Mouse (Mus musculus) right cerebral cortex, postnatal 4 days (tissue): ENCODE measurements around the gene Defb9.
"Not testable (repeated sequence)": the region's sequence is repeated elsewhere in the genome, so short reads cannot be mapped to it uniquely, and the experiment has no call there.

Experiments used
- DNase-seq: peaks from one replicate; pipeline ENCODE4 v3.0.0-alpha.2; 2022

Gene Defb9

DNA sequence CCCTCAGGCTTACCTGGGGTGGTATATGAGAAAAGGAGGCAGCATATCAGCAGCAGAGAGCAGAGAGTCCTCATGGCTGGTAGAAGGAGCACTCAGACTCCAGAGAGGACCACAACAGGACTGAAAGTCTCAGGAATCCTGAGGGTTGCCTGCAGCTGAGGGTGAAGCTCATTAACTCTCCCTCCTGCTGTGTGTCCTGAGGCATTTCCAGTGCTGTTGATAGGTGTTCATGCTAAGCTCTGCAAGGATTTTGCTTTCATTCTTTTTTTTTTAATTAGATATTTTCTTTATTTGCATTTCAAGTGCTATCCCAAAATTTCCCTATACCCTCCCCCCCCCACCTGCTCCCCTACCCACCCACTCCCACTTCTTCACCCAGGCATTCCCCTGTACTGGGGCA lies at the start of gene Defb9:
Gene Defb9 (minus strand): TSS at position 101 of the 400 bp plus-strand sequence.
- DNase-seq, result not testable (repeated sequence)

DNA sequence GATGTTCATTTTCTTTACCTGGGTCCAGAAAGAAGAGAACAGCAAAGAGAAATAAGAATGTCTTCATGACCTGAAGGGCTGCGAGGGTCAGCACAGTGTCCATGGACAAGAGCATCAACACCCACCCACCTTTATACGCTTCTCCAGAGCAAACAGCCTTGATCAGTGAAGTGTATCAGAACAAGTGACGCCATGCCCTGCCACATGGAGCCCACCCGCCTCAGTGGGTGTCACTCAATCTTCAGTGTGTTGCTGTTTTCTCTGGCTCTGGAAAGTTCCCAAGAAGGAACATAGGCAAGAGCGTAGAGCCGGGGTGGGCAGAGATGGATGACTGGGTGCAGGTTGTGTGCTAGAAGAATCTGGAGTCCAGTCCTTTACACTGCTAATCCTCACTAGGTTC lies 47.4 kb upstream of the Defb9 start, which contains the start of gene Defb15:
Gene Defb15 (minus strand): TSS at position 101 of the 400 bp plus-strand sequence.
- DNase-seq, result no peak

DNA sequence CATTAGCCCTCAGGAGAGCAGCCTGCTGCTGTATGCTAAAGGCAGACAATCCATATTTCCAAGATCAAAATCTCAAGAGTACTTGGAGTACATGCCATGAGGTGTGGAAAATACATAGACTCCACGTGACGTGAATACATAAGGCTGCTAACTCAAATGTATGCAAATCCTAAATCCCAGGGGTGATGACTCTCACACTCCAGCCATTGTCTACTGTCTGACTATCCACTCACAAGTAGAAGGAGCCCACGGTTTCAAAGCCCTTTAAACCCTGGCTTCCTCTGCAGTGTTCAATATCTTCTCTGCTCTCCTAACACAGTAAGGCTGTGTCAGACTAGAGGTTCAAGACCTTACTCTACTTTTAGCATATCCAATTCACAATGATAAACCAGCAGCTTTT lies 45.5 kb upstream of the Defb9 start:
- not testable (repeated sequence) for DNase-seq

DNA sequence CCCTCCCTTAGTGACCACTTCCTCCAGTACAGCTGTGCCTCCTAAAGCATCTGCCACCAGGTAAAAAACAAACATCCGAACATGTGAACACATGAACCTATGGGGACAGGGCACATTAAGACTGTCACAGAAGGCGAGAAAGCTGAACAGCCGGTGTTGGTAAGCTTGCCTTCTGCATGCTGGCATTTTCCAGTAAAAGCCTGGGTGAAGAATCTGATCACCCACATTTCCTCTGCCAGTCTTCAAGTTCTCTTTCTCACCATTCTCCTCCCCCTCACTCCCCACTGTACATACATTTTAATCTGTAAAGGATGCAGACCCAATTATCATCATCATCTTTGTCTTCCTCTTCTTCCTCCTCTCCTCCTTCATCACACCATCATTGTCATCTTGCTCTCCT lies 30.4 kb upstream of the Defb9 start:
- no peak for DNase-seq

DNA sequence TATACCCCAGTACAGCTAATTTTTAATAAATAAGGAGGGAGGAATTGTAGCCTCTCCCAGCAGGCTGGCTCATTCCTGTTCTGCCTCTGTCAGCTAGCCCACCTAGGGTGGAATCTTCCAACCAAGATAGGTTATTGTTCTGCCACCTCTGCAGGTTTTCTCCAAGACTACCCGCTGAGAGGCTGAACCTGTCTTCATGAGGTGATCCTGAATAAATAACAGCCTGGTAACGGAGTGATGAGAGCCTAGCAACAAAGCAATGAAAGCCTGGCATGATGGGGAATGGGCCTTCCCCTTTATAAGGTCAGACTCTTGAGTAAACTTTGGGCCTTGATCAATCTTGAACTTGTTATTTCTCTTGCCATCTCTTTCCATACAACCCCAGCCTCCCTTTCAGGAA lies 27.3 kb upstream of the Defb9 start:
- DNase-seq, result no peak

DNA sequence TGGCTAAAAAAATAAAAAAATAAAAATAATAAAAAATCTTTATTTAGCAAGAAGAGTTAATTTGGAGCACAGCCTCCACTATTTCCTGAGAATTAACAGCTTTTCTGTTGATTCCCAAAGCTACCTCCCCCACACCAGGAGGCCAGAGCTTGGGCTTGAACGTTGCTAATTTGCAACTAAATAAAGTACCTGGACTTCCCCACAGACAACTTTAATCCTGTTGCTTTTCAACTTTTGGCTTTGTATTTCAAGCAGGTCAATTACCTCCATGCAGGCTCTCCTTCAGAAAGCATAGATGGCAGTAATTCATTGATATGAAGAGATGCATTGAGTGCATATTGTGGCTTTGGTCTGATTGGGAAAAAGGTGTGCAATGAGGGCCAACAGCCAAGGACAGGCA lies 26.7 kb upstream of the Defb9 start:
- DNase-seq, result no peak

DNA sequence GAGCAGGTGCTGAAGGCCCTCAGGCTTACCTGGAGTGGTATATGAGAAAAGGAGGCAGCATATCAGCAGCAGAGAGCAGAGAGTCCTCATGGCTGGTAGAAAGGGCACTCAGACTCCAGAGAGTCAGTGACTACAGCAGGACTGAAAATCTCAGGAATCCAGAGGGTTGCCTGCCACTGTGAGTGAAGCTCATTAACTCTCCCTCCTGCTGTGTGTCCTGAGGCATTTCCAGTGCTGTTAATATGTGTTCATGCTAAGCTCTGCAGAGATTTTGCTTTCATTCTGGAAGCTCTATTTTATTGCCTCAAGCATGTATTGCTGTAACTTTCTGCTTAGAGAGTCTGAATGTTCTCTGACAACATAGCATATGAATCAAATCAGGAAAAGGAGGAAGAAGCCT lies 21.1 kb upstream of the Defb9 start, which contains the start of gene Defb11:
Gene Defb11 (minus strand): TSS at position 123 of the 400 bp plus-strand sequence.
- not testable (repeated sequence) for DNase-seq

DNA sequence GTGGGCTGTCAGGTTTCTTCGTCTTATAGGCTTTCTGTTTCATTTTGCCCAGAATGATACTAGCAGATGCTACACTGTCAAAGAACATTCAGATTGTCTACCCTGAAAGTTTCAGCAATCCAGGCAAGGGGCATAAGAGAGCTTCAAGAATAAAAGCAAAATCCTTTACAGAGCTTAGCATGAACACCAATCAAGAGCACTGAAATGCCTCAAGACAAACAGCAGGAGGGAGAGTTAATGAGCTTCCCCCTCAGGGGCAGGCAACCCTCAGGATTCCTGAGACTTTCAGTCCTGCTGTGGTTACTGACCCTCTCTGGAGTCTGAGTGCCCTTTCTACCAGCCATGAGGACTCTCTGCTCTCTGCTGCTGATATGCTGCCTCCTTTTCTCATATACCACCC lies 26.6 kb downstream of the Defb9 start, which contains the start of gene Defb10:
Gene Defb10 (plus strand): TSS at position 316 of the 400 bp plus-strand sequence.
- not testable (repeated sequence) for DNase-seq
